Mouse (Mus musculus) erythroblast, adult 5-6 weeks (primary cell): ENCODE data around the gene Ak8. TPM values are rescaled to one million over a fixed set of nuclear protein-coding genes. Genes with fewer than 3 reads are reported as not detected.

Experiments used
- ATAC-seq: replicated peaks from 2 replicates; pipeline ENCODE4 v1.8.0; 2016; ENCODE audit warnings: moderate number of reproducible peaks, mild to moderate bottlenecking, moderate TSS enrichment, inconsistent platforms; ENCODE audit not compliant: poor library complexity, low FRiP score, severe bottlenecking
- total RNA-seq, 2 experiments: library from RNA; stranded (forward) in 1 of 2; stranded (reverse) in 1 of 2; fragments of 150-400 nt in 1 of 2; fragments of 200-764, 138-1000 nt in 1 of 2; gene quantifications; 2 replicates each; pipeline versions ENCODE4 v1.2.3 to v1.2.4; 2015 to 2017; ENCODE audit warnings: low replicate concordance in 2 of 2

The Ak8 gene
- not detected in 2 replicates for total RNA-seq (2015; ENCODE audit: low replicate concordance)
- not detected in 2 replicates for total RNA-seq (2017; ENCODE audit: low replicate concordance)

- ATAC-seq, result no peak
These were observed at the start of gene Ak8, which contains the start of gene Spaca9 for GRCm38 (mm10) chr2:28699361-28700335. Gene Ak8 (plus strand): TSS chr2:28700164. Gene Spaca9 (minus strand): TSS chr2:28699727.

DNA sequence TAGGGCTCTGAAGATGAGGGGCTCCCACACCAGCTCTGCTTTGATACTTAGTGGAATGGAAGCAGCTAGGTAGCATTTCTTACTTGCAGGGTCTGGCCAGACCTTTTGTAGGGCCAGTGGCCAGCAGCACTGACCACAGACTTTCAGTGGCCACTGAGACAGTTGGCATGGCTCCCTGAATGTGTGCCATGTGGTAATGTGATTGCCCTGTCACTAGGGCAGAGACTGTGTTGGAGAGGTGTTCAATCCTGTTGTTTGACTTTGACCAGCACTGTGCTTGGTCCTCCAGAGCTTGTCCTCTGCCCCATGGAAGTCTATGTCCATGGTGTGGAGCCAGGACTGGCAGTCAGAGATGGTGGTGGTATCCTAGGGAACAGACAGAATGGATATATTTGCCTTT is 49.4 kb upstream of the Ak8 start:
- no peak for ATAC-seq

GRCm38 (mm10) chr2:28653351-28653750 is 46.6 kb upstream of the Ak8 start:
- no peak for ATAC-seq

DNA sequence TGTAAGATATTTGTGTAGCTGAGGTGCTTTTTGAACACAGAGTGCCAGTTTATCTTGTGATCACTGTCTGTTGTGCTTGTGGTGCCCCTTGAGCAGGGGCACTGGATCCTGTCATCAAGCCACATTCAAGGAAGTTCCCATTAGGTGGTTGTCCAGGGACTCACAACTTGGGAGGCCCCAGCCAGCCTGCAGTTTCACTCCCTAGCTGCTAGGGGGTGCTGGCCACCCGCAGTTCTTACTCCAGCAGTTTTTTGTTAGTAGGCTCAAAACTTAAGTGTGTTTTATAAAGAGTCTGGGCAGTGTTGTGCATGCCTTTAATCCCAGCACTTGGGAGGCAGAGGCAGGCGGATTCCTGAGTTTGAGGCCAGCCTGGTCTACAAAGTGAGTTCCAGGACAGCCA is 45.7 kb upstream of the Ak8 start:
- peak; percentile 71; the same call in 1 of the 2 replicates for ATAC-seq

GRCm38 (mm10) chr2:28656216-28656615 is 43.7 kb upstream of the Ak8 start:
- 0 out of 2 replicates have a peak, but pooled peaks have one; percentile 29 for ATAC-seq

- no peak for ATAC-seq
These were observed 37.1 kb upstream of the Ak8 start for GRCm38 (mm10) chr2:28662891-28663290.

GRCm38 (mm10) chr2:28665818-28666217 is 34.1 kb upstream of the Ak8 start:
- ATAC-seq, result no peak

DNA sequence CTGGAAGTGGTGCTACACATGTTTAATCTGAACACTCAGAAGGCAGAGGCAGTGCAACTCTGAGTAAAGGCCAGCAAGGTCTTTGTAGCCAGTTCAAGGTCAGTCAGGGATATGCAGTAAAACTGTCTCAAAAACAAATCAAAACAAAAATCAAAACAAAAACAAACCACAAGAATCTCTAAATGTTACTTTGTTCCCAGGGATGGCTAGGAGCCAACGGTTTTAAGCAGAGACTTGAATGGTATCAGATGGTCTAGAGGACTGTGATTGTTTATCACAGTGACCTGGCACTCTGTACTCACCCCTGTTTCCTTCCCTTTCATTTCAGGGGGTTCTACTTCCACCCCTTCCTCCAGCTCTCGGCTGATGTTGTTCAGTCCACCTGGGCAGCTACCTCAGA is 28.5 kb upstream of the Ak8 start:
- no peak for ATAC-seq

- no peak for ATAC-seq
These were observed 24.0 kb upstream of the Ak8 start for GRCm38 (mm10) chr2:28676005-28676404.

- no peak for ATAC-seq
These were observed 19.3 kb upstream of the Ak8 start for GRCm38 (mm10) chr2:28680710-28681109.

DNA sequence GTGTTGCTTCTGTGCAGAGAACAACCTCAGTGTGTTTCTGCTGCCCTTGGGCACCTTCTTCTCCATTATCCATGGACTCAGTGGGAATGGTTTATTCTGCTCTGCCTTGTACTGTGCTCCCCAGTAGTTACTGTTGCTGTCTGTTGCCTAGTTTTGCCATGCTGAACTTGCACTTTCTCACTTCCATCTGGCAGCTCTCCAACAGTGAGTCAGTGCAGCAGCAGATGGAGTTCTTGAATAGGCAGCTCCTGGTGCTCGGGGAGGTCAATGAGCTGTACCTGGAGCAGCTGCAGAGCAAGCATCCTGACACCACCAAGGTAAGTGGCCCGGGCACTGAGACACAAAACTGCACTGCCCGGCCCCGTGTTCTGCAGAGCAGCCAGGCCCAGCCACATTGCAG is 18.2 kb upstream of the Ak8 start:
- ATAC-seq, result no peak

DNA sequence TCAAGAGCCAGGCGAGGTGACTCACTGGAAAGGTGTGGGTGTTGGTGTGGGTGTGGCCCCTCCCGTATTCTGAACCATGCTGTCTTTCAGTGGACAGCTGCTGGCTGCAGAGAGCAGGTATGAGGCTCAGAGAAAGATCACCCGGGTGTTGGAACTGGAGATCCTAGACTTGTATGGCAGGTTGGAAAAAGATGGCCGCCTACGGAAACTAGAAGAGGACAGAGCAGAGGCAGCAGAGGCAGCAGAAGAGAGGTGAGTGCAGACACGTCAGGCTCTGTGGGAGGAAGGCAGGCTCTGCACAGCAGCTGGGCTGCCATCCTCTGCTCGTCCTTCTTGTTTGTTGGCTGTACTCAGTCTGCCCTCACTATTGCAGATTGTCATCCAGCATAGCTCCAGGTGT is 14.1 kb upstream of the Ak8 start:
- ATAC-seq, result no peak

DNA sequence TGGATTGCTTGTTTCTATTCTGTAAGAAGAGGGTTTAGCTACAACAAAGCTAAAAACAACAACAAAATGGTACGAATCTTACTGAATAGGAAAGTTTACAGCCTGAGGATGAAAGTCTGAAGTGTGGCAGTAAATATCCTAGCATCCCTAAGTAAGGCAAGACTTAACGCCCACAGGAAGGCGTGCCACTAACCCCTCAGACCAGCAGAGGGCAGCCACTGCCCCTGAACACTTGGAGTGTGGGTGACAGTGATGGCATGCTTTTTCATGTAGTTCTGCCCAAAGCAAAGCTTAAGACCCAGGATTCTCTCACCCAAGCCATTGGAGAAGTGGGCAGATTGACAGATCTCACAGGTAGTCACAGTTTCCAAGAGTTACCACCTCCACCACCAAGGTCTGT is 11.5 kb upstream of the Ak8 start:
- ATAC-seq, result no peak

- ATAC-seq, result no peak
These were observed 7.3 kb upstream of the Ak8 start for GRCm38 (mm10) chr2:28692692-28693091.

DNA sequence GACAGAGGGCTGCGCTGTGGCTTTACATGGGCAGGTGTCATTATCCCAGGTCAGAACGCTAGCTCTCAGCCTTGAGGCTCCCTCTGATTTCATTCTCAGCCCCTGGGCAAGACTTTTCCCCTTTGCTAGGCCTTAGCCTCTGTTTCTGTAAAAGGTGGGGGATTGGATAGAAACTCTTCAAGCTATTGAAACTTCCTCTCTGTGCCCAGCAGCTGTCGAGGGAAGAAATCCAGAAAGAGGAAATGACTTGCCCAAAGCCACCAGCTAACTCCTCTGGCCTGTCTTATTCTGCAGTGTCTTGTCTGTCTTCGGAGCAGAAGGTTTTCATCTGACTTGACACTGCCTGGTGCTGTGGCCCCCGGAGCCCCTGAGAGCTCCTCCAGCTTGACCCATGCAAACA is 1.4 kb upstream of the Ak8 start:
- ATAC-seq, result no peak

DNA sequence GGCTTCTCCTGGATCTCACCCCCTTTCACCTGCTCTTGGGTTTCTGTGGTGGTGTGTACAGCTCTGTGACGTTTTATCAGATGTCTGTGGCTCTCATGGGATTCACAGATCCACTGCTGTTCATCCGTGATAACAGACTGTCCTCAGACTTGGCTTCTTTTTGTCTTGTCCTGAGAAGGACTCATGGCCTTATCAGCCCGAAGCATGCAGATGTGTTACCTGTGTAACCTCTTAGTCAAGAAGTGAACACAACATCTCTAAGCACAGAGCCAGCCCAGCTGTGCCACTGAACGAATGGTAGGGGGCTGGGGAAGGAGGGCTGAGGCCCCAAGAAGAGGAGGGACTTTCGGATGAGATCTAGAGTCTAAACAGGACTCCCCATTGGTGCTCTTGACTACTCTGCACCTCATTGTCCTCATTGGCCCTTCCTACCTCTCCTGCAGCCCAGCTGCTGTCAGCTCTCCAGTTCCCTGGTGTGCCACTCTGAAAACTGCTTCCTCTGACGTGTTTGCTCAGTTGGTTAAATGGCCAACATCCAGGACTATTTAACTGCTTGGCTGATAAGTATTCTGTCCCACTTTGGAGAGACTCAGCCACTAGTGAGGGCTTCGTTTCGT is 1.8 kb downstream of the Ak8 start:
- 0 out of 2 replicates have a peak, but pooled peaks have one; percentile 26 for ATAC-seq

DNA sequence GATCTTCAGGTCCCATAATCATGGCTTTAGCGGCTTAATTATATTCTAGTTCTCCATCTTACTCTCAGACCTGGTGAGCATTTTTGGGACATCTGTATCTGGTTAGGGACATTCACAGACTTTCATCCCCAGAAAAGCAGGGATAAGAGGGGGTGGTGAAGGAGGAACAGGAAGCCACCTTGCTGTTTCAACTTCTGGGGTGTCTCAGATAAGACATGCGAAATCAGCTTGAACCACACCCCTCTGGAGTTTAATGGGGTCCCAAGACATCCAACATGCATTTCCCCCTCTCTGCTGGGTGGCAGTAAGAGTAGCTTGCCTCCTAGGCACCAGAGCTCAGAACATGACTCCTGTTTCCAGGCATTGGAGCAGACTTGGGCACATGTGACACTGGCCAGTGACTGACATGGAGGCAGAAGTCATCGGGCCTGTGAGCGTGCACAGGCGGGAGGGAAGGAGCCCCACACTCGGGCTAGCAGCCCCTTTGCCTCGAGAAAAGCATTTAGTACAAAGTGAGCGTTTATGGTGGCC is 6.2 kb downstream of the Ak8 start:
- ATAC-seq, result no peak

DNA sequence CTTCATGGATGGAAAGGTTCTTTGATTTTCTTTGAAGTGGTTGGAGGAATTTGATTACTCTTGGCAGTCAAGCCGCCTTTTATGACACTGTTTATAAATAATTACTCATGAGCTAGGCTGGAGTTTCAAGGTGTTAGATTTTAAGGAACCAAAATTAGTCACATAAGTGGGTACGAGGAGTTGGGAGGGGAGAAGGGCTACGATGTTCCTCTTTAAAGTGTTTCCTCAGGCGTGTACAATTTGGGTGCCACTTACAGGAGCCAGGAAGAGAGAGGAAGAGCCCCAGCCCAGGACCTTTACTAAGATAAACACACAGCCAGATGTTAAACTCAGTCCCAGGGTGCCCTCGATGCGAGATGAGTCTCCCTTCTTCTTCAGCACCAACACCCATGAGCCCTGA is 6.8 kb downstream of the Ak8 start:
- ATAC-seq, result no peak

GRCm38 (mm10) chr2:28713036-28713435 is 13.1 kb downstream of the Ak8 start:
- ATAC-seq, result no peak

GRCm38 (mm10) chr2:28722419-28722818 is 22.5 kb downstream of the Ak8 start:
- no peak for ATAC-seq

DNA sequence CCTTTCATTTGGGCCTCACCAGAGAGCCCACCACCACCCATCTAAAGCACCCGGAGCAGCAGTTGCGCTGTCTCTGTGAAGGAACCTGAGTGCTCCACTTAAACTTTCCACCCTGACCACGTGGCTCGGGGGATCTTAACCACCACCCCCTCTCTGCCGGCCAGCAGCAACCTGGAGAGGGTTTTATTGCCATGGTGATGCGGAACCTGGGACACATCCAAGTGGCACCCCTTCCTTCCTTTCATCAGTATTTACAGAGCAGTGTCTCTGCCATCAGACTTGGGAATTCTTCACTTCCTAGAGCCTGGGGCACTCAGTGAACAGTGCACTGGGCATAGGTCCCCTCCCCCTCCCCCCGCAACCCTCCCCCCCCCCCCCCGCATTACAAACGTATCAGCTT is 23.9 kb downstream of the Ak8 start:
- no peak for ATAC-seq
